Mouse (Mus musculus) stomach, postnatal 0 days (tissue): Measurements from ENCODE around the gene Xrcc5.

Experiments
- CTCF ChIP-seq: IDR thresholded peaks from 2 replicates; pipeline ENCODE4 v1.5.1; 2016; ENCODE audit warnings: antibody characterized with exemption, low read depth, mild to moderate bottlenecking, moderate library complexity
- EP300 ChIP-seq: optimal IDR thresholded peaks from 2 replicates; pipeline ENCODE3; 2016; ENCODE audit warnings: antibody characterized with exemption

GRCm38 (mm10) chr1:72278085-72278484, 29.1 kb upstream of the Xrcc5 start:
- TF ChIP-seq CTCF (no peak), EP300 (no peak)
